Comparison of ENCODE assay signal across 9 mouse cellular contexts in genomic region chr1:190045797-190046196, GRCm38 (mm10).
A peak's percentile ranks its signal among the peaks of the same experiment; 100 is the strongest.
DNase-seq lines count a peak whose midpoint lies in the region; ATAC-seq and TF ChIP-seq lines count a peak whose summit lies in the region.
"Had no signal": no experiment of that assay in that cellular context is flagged by ENCODE, and none has a peak within 500 bp of the region (broad histone marks: within the 10 kb centered on the region; RNA-seq: fewer than 3 reads in every experiment).

No protein-coding gene starts in this region.

- peak; percentile 48 for TF ChIP-seq CTCF in Patski (IDR thresholded peaks at IDR 0.05)
- peak; percentile 73 for TF ChIP-seq CTCF in lung, postnatal 0 days (IDR thresholded peaks at IDR 0.05)
- TF ChIP-seq CTCF in stomach, postnatal 0 days (IDR thresholded peaks at IDR 0.05; ENCODE audit: low read depth): peak; percentile 79

- H3K36me3 ChIP-seq in heart, embryonic 14.5 days (ENCODE audit: control insufficient read depth, insufficient read depth, low read length): no peaks in the 10 kb centered on the region
- H3K36me3 ChIP-seq in heart, embryonic 10.5 days: 0 out of 2 replicates have a peak, but pooled peaks cover 5% of the 10 kb centered on the region
- no peaks in the 10 kb centered on the region for H3K36me3 ChIP-seq in embryonic facial prominence, embryonic 14.5 days (ENCODE audit: control insufficient read depth, insufficient read depth, low read length)
- H3K36me3 ChIP-seq in kidney, embryonic 16.5 days (ENCODE audit: insufficient read depth, low read length): no peaks in the 10 kb centered on the region
- H3K36me3 ChIP-seq in lung, postnatal 0 days (ENCODE audit: insufficient read depth, low read length): no peaks in the 10 kb centered on the region
- H3K36me3 ChIP-seq in stomach, postnatal 0 days (ENCODE audit: control insufficient read depth, insufficient read depth, low read length): no peaks in the 10 kb centered on the region
- H3K36me3 ChIP-seq: G1E had no signal

- peak; percentile 39; the same call in 1 of the 2 replicates for ATAC-seq in heart, embryonic 14.5 days (ENCODE audit: insufficient number of reproducible peaks, insufficient read depth, low FRiP score, low read depth)
- ATAC-seq in Patski: no peak
- peak; percentile 71 for ATAC-seq in embryonic facial prominence, embryonic 14.5 days (ENCODE audit: low read depth)
- 0 out of 2 replicates have a peak, but pooled peaks have one; percentile 70 for ATAC-seq in kidney, embryonic 16.5 days (ENCODE audit: low FRiP score, low TSS enrichment)
- ATAC-seq in lung, postnatal 0 days: no peak
- ATAC-seq in stomach, postnatal 0 days (ENCODE audit: low FRiP score, low TSS enrichment): no peak

- in situ Hi-C loops in Patski (cut with MboI; ENCODE audit: low pct_unique_long_range_greater_than_20kb): loop anchor here (10.0 kb wide), 1 partner anchor 749 kb away; no protein-coding TSS in a partner anchor

- H3K9me3 ChIP-seq in heart, embryonic 14.5 days (ENCODE audit: control insufficient read depth, low read length): peaks cover 5% of the 10 kb centered on the region; the same call in 1 of the 2 replicates
- peaks cover 6% of the 10 kb centered on the region; the same call in 1 of the 2 replicates for H3K9me3 ChIP-seq in heart, embryonic 10.5 days
- H3K9me3 ChIP-seq in embryonic facial prominence, embryonic 14.5 days (ENCODE audit: control insufficient read depth, low read length): 0 out of 2 replicates have a peak, but pooled peaks cover 4% of the 10 kb centered on the region
- no peaks in the 10 kb centered on the region; the same call in 1 of the 2 replicates for H3K9me3 ChIP-seq in kidney, embryonic 16.5 days (ENCODE audit: low read length)
- H3K9me3 ChIP-seq in lung, postnatal 0 days (ENCODE audit: low read length): peaks cover 4% of the 10 kb centered on the region
- H3K9me3 ChIP-seq in stomach, postnatal 0 days (ENCODE audit: control insufficient read depth, low read length): no peaks in the 10 kb centered on the region

- no peak for DNase-seq in heart, embryonic 10.5 days (ENCODE audit: low spot score)
- no peak for DNase-seq in Patski (ENCODE audit: low read depth, low spot score)
- peak; percentile 82 for DNase-seq in embryonic facial prominence, embryonic 14.5 days (ENCODE audit: low spot score)
- peak; percentile 43 for DNase-seq in lung, postnatal 0 days (ENCODE audit: low spot score)
- DNase-seq in stomach, postnatal 0 days (ENCODE audit: low spot score): no peak
- DNase-seq in thymus, postnatal 36 days: no peak

- peaks cover 4 to 6% of the 10 kb centered on the region in 2 experiments; a peak in 3 of 4 replicates for H3K4me1 ChIP-seq in heart, embryonic 14.5 days (ENCODE audit: control insufficient read depth in 2 of 2, insufficient read depth in 2 of 2, low read length in 2 of 2)
- H3K4me1 ChIP-seq in heart, embryonic 10.5 days: peaks cover 25% of the 10 kb centered on the region
- no peaks in the 10 kb centered on the region for H3K4me1 ChIP-seq in embryonic facial prominence, embryonic 14.5 days (ENCODE audit: control insufficient read depth, insufficient read depth, low read length)
- no peaks in the 10 kb centered on the region for H3K4me1 ChIP-seq in kidney, embryonic 16.5 days (ENCODE audit: insufficient read depth, low read length)
- H3K4me1 ChIP-seq in lung, postnatal 0 days (ENCODE audit: insufficient read depth, low read depth, low read length): no peaks in the 10 kb centered on the region
- H3K4me1 ChIP-seq in stomach, postnatal 0 days (replicated peaks; ENCODE audit: control insufficient read depth, insufficient read depth): no peaks in the 10 kb centered on the region

- POLR2A ChIA-PET in Patski (lab: Charles Lee): no interaction called here

- CTCF ChIA-PET in Patski (lab: Charles Lee): no interaction called here

- no peak for TF ChIP-seq EP300 in lung, postnatal 0 days (IDR thresholded peaks at IDR 0.05)
- TF ChIP-seq EP300 in stomach, postnatal 0 days (optimal IDR thresholded peaks at IDR 0.05): no peak

- WGBS in heart, embryonic 14.5 days: 11% methylated on average over 1 of the region's 1 CpGs
- WGBS in heart, embryonic 10.5 days: 10% methylated on average over 1 of the region's 1 CpGs
- WGBS in embryonic facial prominence, embryonic 14.5 days: 39% methylated on average over 1 of the region's 1 CpGs
- 20% methylated on average over 1 of the region's 1 CpGs for WGBS in kidney, embryonic 16.5 days
- WGBS in lung, postnatal 0 days: 27% methylated on average over 1 of the region's 1 CpGs
- WGBS in stomach, postnatal 0 days: 35% methylated on average over 1 of the region's 1 CpGs

- no peaks in the 10 kb centered on the region for H3K27me3 ChIP-seq in heart, embryonic 14.5 days (ENCODE audit: control insufficient read depth, insufficient read depth, low read length)
- no peaks in the 10 kb centered on the region for H3K27me3 ChIP-seq in heart, embryonic 10.5 days (ENCODE audit: insufficient read depth, poor library complexity, severe bottlenecking)
- no peaks in the 10 kb centered on the region for H3K27me3 ChIP-seq in Patski
- no peaks in the 10 kb centered on the region for H3K27me3 ChIP-seq in embryonic facial prominence, embryonic 14.5 days (replicated peaks; ENCODE audit: control insufficient read depth, insufficient read depth, low read length)
- H3K27me3 ChIP-seq in kidney, embryonic 16.5 days (ENCODE audit: insufficient read depth, low read length): no peaks in the 10 kb centered on the region
- no peaks in the 10 kb centered on the region for H3K27me3 ChIP-seq in lung, postnatal 0 days (replicated peaks; ENCODE audit: insufficient read depth, low read length)
- H3K27me3 ChIP-seq in stomach, postnatal 0 days (ENCODE audit: control insufficient read depth, insufficient read depth, low read length): no peaks in the 10 kb centered on the region

- no peak overlapping the region for H3K9ac ChIP-seq in heart, embryonic 14.5 days (ENCODE audit: low read length)
- no peak overlapping the region for H3K9ac ChIP-seq in embryonic facial prominence, embryonic 14.5 days (ENCODE audit: low read depth, low read length)
- H3K9ac ChIP-seq in kidney, embryonic 16.5 days (replicated peaks; ENCODE audit: low read length): no peak overlapping the region
- H3K9ac ChIP-seq in lung, postnatal 0 days (replicated peaks; ENCODE audit: low read depth): no peak overlapping the region
- H3K9ac ChIP-seq in stomach, postnatal 0 days (ENCODE audit: low read length): no peak overlapping the region

- no peak overlapping the region for H3K4me3 ChIP-seq in heart, embryonic 14.5 days (ENCODE audit: control insufficient read depth in 1 of 2, insufficient read depth in 1 of 2, low read depth in 1 of 2, low read length in 2 of 2)
- H3K4me3 ChIP-seq in heart, embryonic 10.5 days: no peak overlapping the region
- no peak overlapping the region for H3K4me3 ChIP-seq in embryonic facial prominence, embryonic 14.5 days (ENCODE audit: low read depth, low read length)
- no peak overlapping the region for H3K4me3 ChIP-seq in kidney, embryonic 16.5 days (ENCODE audit: low read length)
- H3K4me3 ChIP-seq in lung, postnatal 0 days (ENCODE audit: low read depth, low read length): no peak overlapping the region
- H3K4me3 ChIP-seq in stomach, postnatal 0 days (ENCODE audit: low read depth, low read length): no peak overlapping the region

- H3K4me2 ChIP-seq in heart, embryonic 14.5 days (ENCODE audit: low read length): no peak overlapping the region
- H3K4me2 ChIP-seq in embryonic facial prominence, embryonic 14.5 days (ENCODE audit: low read depth, low read length): no peak overlapping the region
- no peak overlapping the region for H3K4me2 ChIP-seq in kidney, embryonic 16.5 days (replicated peaks; ENCODE audit: low read depth, low read length)
- no peak overlapping the region for H3K4me2 ChIP-seq in lung, postnatal 0 days (replicated peaks; ENCODE audit: low read depth, low read length)
- H3K4me2 ChIP-seq in stomach, postnatal 0 days (replicated peaks; ENCODE audit: low read depth): no peak overlapping the region

- H3K27ac ChIP-seq in heart, embryonic 14.5 days (replicated peaks in 1 of 2; ENCODE audit: control insufficient read depth in 1 of 2, insufficient read depth in 1 of 2, low read depth in 2 of 2, low read length in 2 of 2): no peak overlapping the region
- H3K27ac ChIP-seq in heart, embryonic 10.5 days: no peak overlapping the region
- H3K27ac ChIP-seq in embryonic facial prominence, embryonic 14.5 days (replicated peaks; ENCODE audit: low read depth, low read length): no peak overlapping the region
- no peak overlapping the region for H3K27ac ChIP-seq in kidney, embryonic 16.5 days (ENCODE audit: low read length)
- no peak overlapping the region for H3K27ac ChIP-seq in lung, postnatal 0 days (ENCODE audit: low read length)
- no peak overlapping the region for H3K27ac ChIP-seq in stomach, postnatal 0 days (replicated peaks)

Comparison
In these comparisons a context has a peak if more than half of its experiments do, and no peak if none do; other contexts are left out.
1. ATAC-seq: peak in heart, embryonic 14.5 days (single experiment), embryonic facial prominence, embryonic 14.5 days (single experiment) and kidney, embryonic 16.5 days (single experiment); none in Patski (single experiment), lung, postnatal 0 days (single experiment) and stomach, postnatal 0 days (single experiment).
2. DNase-seq: peak in embryonic facial prominence, embryonic 14.5 days (single experiment) and lung, postnatal 0 days (single experiment); none in heart, embryonic 10.5 days (single experiment), Patski (single experiment), stomach, postnatal 0 days (single experiment) and thymus, postnatal 36 days (0 of 2).
3. Peak in every context shown above with its lines, with median percentiles within 50 percentile points of each other: CTCF ChIP-seq.